Mouse (Mus musculus): ENCODE results near the gene Phf24.
"Not testable (repeated sequence)": the region's sequence is repeated elsewhere in the genome, so short reads cannot be mapped to it uniquely, and the experiment has no call there.

Phf24 gene

DNA sequence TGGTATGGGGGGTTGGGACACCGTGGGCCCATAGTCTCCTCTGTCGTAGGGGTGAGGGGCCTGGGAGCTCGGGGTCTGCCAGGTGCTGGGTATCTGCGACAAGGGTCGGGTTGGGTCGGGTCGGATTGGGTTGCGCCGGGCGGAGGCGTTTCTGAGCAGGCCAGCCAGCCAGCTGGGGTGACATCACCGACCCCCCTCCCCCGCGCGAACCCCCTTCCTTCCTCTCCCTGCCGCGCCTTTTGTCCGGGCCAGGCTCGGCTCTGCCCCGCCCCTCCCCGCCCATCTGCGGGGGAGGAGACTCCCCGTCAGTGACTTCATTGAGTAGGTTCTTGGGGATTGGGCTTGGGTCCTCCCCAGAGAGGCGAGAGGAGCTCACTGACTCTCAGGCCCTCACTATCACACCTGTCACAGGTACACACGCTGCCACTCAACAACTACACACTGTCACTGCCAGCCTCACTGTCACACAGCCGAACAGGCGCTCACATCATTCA lies 33.7 kb downstream of the Phf24 start:
- peak; percentile 88 to 91 for DNase-seq (ENCODE audit: low spot score in 2 of 2)

DNA sequence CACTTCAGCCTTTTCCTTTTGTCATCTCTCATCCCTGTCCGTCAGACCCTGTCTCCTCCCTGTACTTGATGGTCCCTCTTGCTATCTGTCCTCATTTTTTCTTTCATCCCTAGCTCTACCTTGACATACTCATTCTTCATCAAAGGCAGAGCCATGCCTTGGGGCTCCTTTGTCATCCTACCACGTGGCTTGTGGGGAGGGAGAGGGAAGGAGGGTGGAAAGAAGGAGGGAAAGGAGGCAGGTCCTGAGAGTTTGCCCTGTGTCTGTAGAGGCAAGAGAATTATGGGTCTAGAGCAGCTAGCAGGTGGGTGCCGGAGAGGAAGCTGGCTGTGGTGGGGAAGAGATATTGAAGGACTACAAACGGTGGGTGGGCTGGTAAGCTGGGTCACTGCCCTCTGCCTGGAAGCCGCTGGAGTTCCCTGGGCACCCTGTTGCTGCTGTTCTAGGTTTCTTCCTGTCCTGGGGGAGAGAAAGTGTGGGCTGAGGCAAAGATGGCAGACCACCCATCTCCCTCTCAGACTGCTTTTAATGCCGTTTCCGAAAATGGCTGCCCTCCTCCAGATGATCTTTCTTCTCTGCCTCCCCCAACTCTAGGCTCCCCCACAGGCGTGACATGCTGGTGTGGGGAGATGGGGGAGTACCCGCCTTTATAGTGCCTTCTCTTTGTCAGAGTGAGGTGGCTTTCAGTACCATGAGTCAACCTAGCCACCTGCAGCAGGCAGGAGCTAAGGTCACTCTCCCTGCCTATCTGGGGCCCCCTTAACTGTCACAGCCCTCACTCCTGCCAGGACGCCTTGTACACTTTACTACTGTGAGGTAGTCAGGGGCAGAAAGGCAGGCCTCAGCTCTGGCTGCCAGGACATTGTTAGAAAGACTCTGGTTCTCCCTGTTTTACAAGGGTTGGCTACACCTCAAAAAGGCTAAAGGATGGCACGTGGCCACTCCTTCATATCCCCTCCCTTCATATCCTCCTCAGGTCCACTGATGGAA lies 35.0 kb downstream of the Phf24 start:
- no peak for DNase-seq (ENCODE audit: low spot score in 2 of 2)

DNA sequence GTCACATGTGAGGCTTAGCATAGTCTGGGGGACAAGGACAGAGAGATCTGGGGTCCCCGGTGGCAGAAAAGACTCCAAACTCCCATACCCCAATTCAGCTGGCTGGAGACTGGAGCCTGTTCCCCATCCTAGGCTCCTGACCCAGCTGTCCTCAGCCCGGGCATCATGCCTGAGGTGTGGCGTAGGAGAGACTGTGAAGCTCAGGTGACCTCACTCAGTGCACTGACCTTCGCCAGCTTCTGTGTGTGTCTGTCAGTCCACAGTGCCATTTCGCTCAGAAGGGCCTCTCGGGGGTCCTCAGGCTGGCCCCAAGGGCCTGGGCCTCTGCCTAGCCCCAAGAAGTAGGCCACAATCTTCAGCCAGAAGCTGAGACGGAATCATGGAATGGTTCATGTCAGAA lies 36.1 kb downstream of the Phf24 start:
- no peak for DNase-seq (ENCODE audit: low spot score in 2 of 2)

DNA sequence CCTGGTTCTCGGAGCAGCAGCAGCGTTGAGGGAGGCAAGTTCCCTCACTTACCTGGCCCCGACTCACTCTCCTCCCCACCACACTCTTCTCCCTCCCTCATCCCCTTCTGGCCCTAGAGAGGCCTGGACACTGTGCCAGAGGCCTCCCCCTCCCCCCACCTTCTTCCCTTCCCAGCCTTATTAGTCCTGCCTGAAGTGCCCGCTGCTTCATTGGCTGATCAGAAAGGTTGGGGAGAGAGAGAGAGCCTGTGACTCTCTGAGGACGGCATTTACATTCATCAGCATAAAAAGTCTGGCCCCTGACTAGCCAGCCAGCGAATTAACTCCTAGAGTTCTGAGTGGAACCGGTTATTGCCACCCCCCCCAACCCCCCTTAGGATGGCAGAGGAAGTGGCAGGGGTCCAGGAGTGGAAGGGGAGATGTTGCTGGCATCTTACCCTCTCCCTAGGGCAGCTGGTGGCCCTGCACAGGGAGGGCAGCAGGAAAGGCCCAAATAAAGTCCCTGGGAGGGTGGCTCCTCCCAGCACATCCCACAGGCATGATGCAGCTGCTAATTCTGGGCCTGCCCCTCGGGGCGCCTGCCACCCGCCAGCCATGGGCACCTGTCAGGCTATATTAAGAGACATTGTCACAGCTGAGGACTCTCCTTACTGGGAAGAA lies 37.1 kb downstream of the Phf24 start:
- DNase-seq (ENCODE audit: low spot score in 2 of 2): peak in 1 of 2 experiments; percentile 54

DNA sequence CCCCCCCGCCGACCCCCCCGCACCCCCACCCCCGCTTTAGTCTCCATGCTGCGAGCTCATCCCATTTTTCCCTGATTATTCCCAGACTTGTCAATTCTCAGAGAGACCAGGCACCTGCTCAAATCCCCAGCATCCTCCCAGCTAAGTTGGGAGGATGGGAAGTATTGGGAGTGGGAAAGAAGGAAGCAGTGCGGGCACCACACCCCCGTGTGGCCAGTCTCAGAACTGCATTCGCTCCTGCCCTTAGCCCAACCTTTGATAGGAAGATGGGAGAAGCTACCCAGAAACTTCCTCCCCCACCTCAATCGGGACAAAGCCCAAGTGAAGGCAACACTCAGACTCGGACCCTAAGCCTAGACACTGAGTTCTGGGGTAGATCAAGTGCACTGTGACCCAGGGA lies 37.8 kb downstream of the Phf24 start:
- DNase-seq (ENCODE audit: low spot score in 2 of 2): peak; percentile 66 to 79

DNA sequence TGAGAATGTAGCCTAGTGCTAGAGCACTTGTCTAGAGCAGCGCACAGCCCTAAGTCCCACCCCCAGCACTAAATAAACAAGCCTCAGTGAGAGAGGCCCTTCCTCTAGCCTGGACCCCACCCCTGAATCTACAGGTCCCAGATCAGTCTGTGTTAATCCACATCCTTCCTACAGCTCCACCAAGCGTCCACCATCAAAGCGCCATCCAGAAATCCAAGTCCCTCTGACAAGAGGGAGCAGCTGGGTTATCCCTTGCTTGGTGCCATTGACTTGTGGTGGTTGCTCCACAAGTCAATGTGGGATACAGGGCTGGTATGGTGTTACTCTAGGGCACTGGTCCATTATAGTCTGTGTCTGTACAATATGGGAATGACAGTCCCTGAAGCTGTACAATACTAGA lies 38.7 kb downstream of the Phf24 start:
- DNase-seq (ENCODE audit: low spot score in 2 of 2): no peak

DNA sequence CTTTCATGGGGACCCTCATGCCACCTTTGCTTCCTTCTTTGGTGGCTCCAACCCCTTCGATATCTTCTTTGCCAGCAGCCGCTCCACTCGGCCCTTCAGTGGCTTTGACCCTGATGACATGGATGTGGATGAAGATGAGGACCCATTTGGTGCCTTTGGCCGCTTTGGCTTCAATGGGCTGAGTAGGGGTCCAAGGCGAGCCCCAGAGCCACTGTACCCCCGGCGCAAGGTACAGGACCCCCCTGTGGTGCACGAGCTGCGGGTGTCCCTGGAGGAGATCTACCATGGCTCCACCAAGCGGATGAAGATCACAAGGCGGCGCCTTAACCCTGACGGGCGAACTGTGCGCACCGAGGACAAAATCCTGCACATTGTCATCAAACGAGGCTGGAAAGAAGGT lies 40.1 kb downstream of the Phf24 start:
- no peak for DNase-seq (ENCODE audit: low spot score in 2 of 2)

DNA sequence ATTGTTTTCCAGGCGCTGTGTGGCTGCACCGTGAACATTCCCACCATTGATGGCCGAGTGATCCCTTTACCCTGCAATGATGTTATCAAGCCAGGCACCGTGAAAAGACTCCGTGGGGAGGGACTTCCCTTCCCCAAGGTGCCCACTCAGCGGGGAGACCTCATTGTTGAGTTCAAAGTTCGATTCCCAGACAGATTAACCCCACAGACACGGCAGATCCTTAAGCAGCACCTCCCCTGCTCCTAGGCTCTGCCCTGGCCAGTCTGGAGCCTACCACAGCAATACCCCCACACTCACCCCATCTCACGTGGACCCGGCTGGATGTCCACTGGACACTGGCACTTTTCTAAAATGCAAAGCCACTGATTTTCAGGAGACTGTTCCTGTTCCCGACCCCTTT lies 40.8 kb downstream of the Phf24 start:
- no peak for DNase-seq (ENCODE audit: low spot score in 2 of 2)

DNA sequence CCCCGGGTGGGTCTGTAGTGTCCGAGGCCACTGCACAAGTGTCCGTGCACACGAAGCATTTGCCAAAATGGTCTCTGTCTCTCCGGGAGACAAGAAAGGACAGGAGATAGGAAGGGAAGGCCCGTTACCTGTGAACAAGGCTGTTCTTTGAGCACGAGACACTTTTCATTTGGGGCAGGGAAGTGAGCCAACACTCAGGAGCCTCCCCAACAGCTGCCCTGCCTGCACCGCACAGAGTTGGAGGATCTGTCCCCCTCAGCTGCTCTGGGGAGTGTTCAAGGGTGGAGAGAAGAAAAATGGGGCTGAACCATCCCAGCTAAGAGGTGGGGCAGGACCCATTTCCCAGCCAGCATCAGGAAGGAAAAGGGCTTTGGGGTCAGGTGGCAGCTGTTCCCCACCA lies 41.5 kb downstream of the Phf24 start:
- no peak for DNase-seq (ENCODE audit: low spot score in 2 of 2)

DNA sequence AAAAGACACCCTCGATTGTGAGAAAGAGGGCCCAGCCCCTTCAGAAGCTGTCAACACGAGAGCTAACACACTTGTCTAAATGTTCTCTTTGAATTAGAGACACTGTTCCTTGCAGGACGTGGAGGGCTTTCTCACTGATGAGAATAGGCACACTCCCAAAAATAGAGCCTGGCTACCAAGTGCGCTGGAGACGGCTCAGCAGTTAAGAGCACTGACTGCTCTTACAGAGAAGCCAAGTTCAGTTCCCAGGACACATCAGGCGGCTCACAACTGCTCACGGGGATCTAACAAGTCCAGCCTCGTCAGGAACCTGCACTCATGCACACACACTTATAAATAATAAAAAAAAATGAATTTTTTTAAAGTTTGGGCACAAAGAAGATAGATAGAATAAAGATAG lies 42.5 kb downstream of the Phf24 start:
- no peak for DNase-seq (ENCODE audit: low spot score in 2 of 2)

DNA sequence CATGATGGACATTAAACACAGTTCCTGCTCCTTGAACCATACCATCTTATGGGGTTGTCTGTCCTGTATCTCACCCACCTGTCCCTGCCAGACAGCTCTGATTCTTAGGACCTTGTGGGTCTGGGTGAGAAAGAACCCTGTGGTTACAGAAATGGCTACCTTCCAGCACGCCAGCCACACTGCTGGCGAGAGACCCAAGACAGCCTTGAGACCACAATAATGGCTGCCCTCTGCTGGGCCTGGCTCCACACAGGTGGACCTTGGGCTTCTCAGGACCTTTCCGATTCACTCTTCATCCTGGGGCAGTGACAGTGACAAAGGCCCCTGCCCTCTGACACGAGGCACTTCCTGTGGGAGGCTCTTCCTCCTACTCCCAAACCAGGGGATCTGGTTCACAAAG lies 42.9 kb downstream of the Phf24 start:
- DNase-seq (ENCODE audit: low spot score in 2 of 2): no peak

DNA sequence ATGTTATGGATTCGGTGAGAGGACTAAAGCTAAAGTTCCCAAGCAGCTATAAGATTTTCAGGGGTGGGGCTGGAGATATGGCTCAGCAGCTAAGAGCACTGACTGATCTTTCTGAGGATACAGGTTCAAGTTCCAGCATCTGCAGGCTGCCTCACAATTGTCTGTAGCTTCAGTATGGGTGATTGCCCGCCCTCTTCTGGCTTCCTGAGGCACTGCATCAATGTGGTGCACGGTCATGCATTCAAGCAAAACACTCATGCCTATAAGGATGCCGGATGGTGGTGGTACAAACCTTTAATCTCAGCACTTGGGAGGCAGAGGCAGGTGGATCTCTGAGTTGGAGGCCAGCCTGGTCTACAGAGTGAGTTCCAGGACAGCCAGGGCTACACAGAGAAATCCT lies 45.1 kb downstream of the Phf24 start:
- DNase-seq (ENCODE audit: low spot score in 2 of 2): peak in 1 of 2 experiments; percentile 67

DNA sequence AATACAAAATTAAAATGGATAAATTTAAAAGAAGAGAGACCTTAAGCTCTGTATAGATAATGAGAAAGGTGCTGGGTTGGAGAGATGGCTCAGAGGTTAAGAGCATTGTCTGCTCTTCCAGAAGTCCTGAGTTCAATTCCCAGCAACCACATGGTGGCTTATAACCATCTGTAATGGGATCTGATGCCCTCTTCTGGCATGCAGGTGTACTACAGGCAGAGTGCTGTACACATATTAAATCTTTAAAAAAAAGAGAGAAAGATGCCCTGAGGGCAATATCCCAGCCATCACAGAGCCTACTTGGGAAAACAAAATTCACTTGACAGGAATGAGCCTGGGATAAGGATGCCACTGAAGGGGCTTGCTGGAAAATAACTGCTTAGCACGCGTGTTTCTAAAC lies 47.0 kb downstream of the Phf24 start:
- DNase-seq (ENCODE audit: low spot score in 2 of 2): no peak

DNA sequence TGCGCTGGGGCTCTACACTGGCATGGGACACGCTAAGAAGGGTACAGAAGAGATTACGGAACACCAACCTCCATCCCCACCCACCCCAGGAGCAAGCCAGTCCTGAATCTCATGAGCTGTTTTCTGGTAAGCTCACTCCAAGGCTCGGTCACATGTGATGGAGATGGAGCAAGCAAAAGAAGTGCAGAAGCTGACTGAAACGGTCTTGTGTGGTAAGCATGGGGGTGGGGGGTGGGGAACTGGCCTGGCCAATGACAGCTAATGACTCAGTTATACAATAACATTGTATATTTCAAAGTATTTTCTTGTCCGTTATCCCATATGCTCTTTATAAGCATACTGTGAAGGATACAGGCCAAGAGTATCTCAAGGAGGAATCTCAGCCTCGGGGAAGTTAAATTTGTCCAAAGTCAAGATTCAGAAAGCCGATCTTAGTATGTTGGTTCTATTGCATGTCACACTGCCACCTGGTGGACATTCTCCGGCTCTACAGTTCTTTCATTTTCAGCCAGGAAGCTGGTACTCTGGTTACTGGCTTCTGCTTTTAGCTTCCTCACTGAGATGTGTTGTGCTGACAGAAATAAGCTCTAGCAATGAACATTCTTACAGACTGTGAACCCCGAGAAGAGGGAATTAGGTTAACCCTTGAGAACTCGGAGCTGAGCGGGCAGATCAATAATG lies 48.7 kb downstream of the Phf24 start:
- no peak for DNase-seq (ENCODE audit: low spot score in 2 of 2)

DNA sequence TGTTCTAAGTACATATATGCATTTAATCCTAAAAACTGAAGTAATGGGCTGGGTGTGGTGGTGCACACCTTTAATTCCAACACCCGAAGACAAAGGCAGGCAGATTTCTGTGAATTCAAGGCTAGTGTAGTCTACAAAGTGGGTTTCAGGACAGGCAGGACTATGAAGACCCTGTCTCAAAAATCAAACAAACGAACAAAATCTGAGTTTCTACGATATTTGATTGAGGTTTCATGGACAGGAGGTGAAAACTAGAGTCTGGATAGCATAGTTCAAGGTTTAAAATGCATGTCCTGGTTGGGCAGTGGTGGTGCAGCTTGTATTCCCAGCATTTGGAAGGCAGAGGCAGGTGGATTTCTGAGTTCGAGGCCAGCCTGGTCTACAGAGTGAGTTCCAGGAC lies 52.8 kb downstream of the Phf24 start, which contains the start of gene 1700022I11Rik:
Gene 1700022I11Rik (plus strand): TSS at position 301 of the 400 bp plus-strand sequence.
- DNase-seq (ENCODE audit: low spot score in 2 of 2): no peak

DNA sequence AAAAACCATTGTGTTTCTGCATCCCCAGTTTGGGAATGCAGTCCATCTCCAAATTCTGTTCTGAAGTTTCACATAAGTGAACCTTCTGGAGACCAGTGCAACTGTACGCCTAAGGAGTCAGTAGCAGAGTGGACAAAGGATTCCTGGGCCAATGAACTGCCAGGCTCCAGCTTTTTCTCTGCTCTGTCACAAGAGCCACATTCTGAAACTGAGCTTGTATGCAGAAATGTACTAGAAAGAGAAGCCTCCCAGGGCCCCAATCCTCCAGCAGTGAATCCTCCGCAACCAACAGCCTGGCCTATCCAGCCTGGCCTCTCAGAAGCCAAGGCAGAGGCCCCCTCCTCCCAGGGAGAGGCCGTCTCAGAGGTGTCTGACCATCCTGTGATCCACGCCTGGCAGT lies 56.5 kb downstream of the Phf24 start:
- no peak for DNase-seq (ENCODE audit: low spot score in 2 of 2)

DNA sequence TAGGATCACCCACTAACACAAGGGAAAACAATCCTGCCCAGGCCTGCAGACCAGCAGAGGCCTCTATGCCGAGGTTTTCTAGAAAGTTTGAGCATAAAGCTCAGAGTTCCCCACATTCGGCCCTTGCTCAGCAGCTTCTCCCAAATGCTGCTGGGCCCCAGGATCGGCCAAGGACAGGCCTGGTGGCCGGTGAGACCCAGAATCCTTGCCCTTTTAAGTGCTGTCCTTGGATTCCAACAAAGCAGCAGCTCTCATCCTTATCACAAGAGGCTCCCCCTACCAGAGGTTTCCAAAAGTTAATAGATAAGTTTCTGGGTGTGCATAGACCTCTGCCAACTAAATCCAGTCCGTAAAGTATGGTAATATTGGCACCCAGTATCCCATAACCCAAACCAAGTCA lies 57.4 kb downstream of the Phf24 start:
- no peak for DNase-seq (ENCODE audit: low spot score in 2 of 2)

DNA sequence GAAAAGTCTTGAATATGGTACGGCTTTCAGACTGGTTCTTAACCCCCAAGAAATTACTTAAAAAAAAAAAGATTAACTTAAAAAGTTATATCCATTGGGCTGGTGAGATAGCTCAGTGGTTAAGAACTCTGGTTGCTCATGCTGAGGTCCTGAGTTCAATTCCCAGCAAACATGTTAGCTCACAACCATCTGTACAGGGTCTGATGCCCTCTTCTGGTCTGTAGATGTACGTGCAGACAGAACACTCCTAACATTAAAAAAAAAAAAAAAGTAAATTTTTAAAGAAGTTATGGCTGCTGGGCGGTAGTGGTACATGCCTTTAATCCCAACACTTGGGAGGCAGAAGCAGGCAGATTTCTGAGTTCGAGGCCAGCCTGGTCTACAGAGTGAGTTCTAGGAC lies 61.6 kb downstream of the Phf24 start:
- DNase-seq (ENCODE audit: low spot score in 2 of 2): no peak

DNA sequence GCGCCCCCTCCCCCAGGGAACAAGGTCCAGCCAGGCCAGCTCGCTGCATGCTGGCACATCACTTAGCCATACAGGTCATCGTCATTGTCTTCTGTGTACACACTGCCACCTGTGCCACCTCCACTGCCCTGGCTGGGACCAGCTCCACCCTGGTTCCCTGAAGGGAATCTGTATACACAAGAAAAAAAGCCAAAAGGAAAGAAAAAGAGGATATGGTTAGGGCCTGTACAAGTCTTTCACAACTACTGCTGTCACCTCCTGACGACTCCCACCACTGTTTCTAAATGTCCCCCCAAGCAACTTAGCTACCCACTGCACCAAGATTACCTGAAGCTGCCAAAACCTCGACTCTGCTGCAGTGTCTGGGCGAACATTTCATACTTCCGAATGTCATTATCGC lies 64.0 kb downstream of the Phf24 start:
- DNase-seq (ENCODE audit: low spot score in 2 of 2): not testable (repeated sequence)

DNA sequence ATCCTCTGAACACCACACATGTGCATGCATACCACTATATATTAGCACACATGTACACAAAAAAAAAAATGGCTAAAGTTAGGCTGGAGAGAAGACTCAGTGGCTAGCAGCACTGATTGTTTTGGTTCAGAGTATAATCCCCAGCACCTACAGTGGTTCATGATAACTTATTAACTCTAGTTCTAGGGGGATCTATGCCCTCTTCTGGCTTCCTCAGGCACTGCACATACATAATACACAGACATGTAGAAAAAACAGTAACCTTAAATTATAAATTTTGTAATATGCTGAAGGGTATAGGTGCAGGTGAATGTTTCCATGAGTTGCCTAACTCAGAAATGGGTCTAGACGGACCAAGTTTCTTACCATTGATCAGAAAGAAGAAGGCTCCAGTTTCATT lies 71.8 kb downstream of the Phf24 start:
- DNase-seq (ENCODE audit: low spot score in 2 of 2): no peak

All from right cerebral cortex, postnatal 36 days (tissue).